Mouse (Mus musculus): ENCODE measurements around the gene Tent4b. TPM values are rescaled to one million over a fixed set of nuclear protein-coding genes. Genes with fewer than 3 reads are reported as not detected.

Gene Tent4b
- polyA plus RNA-seq, 1 experiment: 8.4 TPM

- H3K4me3 ChIP-seq (ENCODE audit: insufficient read depth, poor library complexity, severe bottlenecking): no peak overlapping the region
- no peaks in the 10 kb centered on the region for H3K79me3 ChIP-seq (ENCODE audit: low read depth)
- no peak for TF ChIP-seq MAX (IDR thresholded peaks at IDR 0.05)
- TF ChIP-seq FOSL1 (IDR thresholded peaks at IDR 0.05; ENCODE audit: insufficient read depth, low read length, poor library complexity, severe bottlenecking): no peak
- no peak for TF ChIP-seq CTCF (IDR thresholded peaks at IDR 0.05; ENCODE audit: control insufficient read depth, insufficient read depth, insufficient read length)
- no peak for TF ChIP-seq USF1 (IDR thresholded peaks at IDR 0.05; ENCODE audit: low read depth)
- TF ChIP-seq MYOG (IDR thresholded peaks at IDR 0.05; ENCODE audit: control insufficient read depth, extremely low read depth, insufficient read length): no peak
- no peak for TF ChIP-seq CEBPB (IDR thresholded peaks at IDR 0.05; ENCODE audit: low read depth)
- TF ChIP-seq MYOD1 (IDR thresholded peaks at IDR 0.05; ENCODE audit: control insufficient read depth, insufficient read length, low read depth): no peak
- no peaks in the 10 kb centered on the region for H3K79me2 ChIP-seq (ENCODE audit: control insufficient read depth, insufficient read depth)
- no peaks in the 10 kb centered on the region for H3K27me3 ChIP-seq (ENCODE audit: control insufficient read depth, insufficient read depth, insufficient read length)
- no peak overlapping the region for H3ac ChIP-seq (ENCODE audit: control insufficient read depth, insufficient read length, low read depth)
- no peaks in the 10 kb centered on the region for H3K36me3 ChIP-seq (ENCODE audit: control insufficient read depth, insufficient read depth)
These were observed 15.9 kb upstream of the Tent4b start for GRCm38 (mm10) chr8:88183121-88183520.

DNA sequence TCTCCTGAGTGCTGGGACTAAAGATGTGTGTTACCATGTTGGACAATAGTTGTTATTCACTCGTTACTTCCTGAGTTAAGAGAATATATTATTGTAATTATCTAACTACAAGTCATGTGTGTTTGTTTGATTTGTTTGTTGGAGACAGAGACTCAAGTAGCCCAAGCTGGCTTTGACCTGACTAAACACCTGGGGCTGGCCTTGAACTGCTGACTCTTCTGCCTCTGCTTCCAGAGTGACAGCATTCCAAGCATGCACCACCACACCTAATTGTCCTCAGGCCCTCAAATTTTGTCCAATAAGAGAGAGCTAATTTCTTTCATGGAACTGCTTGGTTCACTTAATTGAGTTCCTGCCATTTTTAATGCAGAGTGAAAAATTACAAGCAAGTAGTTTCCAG lies 14.1 kb upstream of the Tent4b start:
- Histone ChIP-seq H3K27me3 (ENCODE audit: control insufficient read depth, insufficient read depth, insufficient read length) (peaks cover 2% of the 10 kb centered on the region), H3K79me3 (ENCODE audit: low read depth) (no peaks in the 10 kb centered on the region), H3K4me3 (ENCODE audit: insufficient read depth, poor library complexity, severe bottlenecking) (no peak overlapping the region), H3ac (ENCODE audit: control insufficient read depth, insufficient read length, low read depth) (no peak overlapping the region), H3K79me2 (ENCODE audit: control insufficient read depth, insufficient read depth) (no peaks in the 10 kb centered on the region), H3K36me3 (ENCODE audit: control insufficient read depth, insufficient read depth) (no peaks in the 10 kb centered on the region)
- no peak for TF ChIP-seq MYOD1 (IDR thresholded peaks at IDR 0.05; ENCODE audit: control insufficient read depth, insufficient read length, low read depth)
- no peak for TF ChIP-seq MYOG (IDR thresholded peaks at IDR 0.05; ENCODE audit: control insufficient read depth, extremely low read depth, insufficient read length)
- no peak for TF ChIP-seq FOSL1 (IDR thresholded peaks at IDR 0.05; ENCODE audit: insufficient read depth, low read length, poor library complexity, severe bottlenecking)
- no peak for TF ChIP-seq CEBPB (IDR thresholded peaks at IDR 0.05; ENCODE audit: low read depth)
- TF ChIP-seq USF1 (IDR thresholded peaks at IDR 0.05; ENCODE audit: low read depth): no peak
- no peak for TF ChIP-seq CTCF (IDR thresholded peaks at IDR 0.05; ENCODE audit: control insufficient read depth, insufficient read depth, insufficient read length)
- TF ChIP-seq MAX (IDR thresholded peaks at IDR 0.05): no peak

GRCm38 (mm10) chr8:88185716-88186115 lies 13.3 kb upstream of the Tent4b start:
- Histone ChIP-seq H3K79me2 (ENCODE audit: control insufficient read depth, insufficient read depth) (no peaks in the 10 kb centered on the region), H3ac (ENCODE audit: control insufficient read depth, insufficient read length, low read depth) (no peak overlapping the region), H3K4me3 (ENCODE audit: insufficient read depth, poor library complexity, severe bottlenecking) (no peak overlapping the region), H3K36me3 (ENCODE audit: control insufficient read depth, insufficient read depth) (no peaks in the 10 kb centered on the region), H3K27me3 (ENCODE audit: control insufficient read depth, insufficient read depth, insufficient read length) (peaks cover 4% of the 10 kb centered on the region), H3K79me3 (ENCODE audit: low read depth) (no peaks in the 10 kb centered on the region)
- TF ChIP-seq FOSL1 (IDR thresholded peaks at IDR 0.05; ENCODE audit: insufficient read depth, low read length, poor library complexity, severe bottlenecking): no peak
- TF ChIP-seq CTCF (IDR thresholded peaks at IDR 0.05; ENCODE audit: control insufficient read depth, insufficient read depth, insufficient read length): no peak
- no peak for TF ChIP-seq MYOD1 (IDR thresholded peaks at IDR 0.05; ENCODE audit: control insufficient read depth, insufficient read length, low read depth)
- TF ChIP-seq MYOG (IDR thresholded peaks at IDR 0.05; ENCODE audit: control insufficient read depth, extremely low read depth, insufficient read length): no peak
- TF ChIP-seq USF1 (IDR thresholded peaks at IDR 0.05; ENCODE audit: low read depth): no peak

DNA sequence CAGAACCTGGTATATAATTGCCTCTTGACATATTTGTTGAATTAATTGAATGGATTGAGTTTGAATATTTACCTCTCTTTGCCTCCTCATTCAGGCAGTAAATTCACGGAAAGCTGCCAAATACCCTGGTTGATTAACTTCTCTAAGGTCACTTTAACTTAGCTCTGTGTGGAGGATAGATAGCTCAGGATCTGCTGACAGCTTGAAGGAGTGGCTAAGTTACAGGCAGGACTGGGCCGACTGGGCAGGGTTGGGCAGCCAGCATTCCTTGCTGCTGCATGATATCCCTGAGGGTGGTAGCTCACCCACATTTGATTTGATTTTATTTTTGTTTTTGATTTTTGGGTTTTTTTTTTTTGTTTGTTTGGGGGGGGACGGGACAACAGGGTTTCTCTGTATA lies 1.7 kb upstream of the Tent4b start:
- no peak overlapping the region for H3K4me3 ChIP-seq (ENCODE audit: insufficient read depth, poor library complexity, severe bottlenecking)
- peaks cover 4% of the 10 kb centered on the region for H3K36me3 ChIP-seq (ENCODE audit: control insufficient read depth, insufficient read depth)
- TF ChIP-seq MYOG (IDR thresholded peaks at IDR 0.05; ENCODE audit: control insufficient read depth, extremely low read depth, insufficient read length): no peak
- TF ChIP-seq USF1 (IDR thresholded peaks at IDR 0.05; ENCODE audit: low read depth): no peak
- TF ChIP-seq MAX (IDR thresholded peaks at IDR 0.05): no peak
- TF ChIP-seq CEBPB (IDR thresholded peaks at IDR 0.05; ENCODE audit: low read depth): no peak
- TF ChIP-seq FOSL1 (IDR thresholded peaks at IDR 0.05; ENCODE audit: insufficient read depth, low read length, poor library complexity, severe bottlenecking): no peak
- no peak for TF ChIP-seq MYOD1 (IDR thresholded peaks at IDR 0.05; ENCODE audit: control insufficient read depth, insufficient read length, low read depth)
- TF ChIP-seq CTCF (IDR thresholded peaks at IDR 0.05; ENCODE audit: control insufficient read depth, insufficient read depth, insufficient read length): no peak
- no peak overlapping the region for H3ac ChIP-seq (ENCODE audit: control insufficient read depth, insufficient read length, low read depth)
- H3K79me2 ChIP-seq (ENCODE audit: control insufficient read depth, insufficient read depth): peaks cover 27% of the 10 kb centered on the region
- peaks cover 17% of the 10 kb centered on the region for H3K79me3 ChIP-seq (ENCODE audit: low read depth)
- peaks cover 8% of the 10 kb centered on the region for H3K27me3 ChIP-seq (ENCODE audit: control insufficient read depth, insufficient read depth, insufficient read length)

- peaks cover 4% of the 10 kb centered on the region for H3K36me3 ChIP-seq (ENCODE audit: control insufficient read depth, insufficient read depth)
- no peak for TF ChIP-seq CTCF (IDR thresholded peaks at IDR 0.05; ENCODE audit: control insufficient read depth, insufficient read depth, insufficient read length)
- TF ChIP-seq MAX (IDR thresholded peaks at IDR 0.05): no peak
- no peak for TF ChIP-seq USF1 (IDR thresholded peaks at IDR 0.05; ENCODE audit: low read depth)
- TF ChIP-seq MYOG (IDR thresholded peaks at IDR 0.05; ENCODE audit: control insufficient read depth, extremely low read depth, insufficient read length): no peak
- no peak for TF ChIP-seq MYOD1 (IDR thresholded peaks at IDR 0.05; ENCODE audit: control insufficient read depth, insufficient read length, low read depth)
- no peak for TF ChIP-seq CEBPB (IDR thresholded peaks at IDR 0.05; ENCODE audit: low read depth)
- TF ChIP-seq FOSL1 (IDR thresholded peaks at IDR 0.05; ENCODE audit: insufficient read depth, low read length, poor library complexity, severe bottlenecking): no peak
- H3K27me3 ChIP-seq (ENCODE audit: control insufficient read depth, insufficient read depth, insufficient read length): peaks cover 7% of the 10 kb centered on the region
- peak overlapping the region; percentile 57 for H3K4me3 ChIP-seq (ENCODE audit: insufficient read depth, poor library complexity, severe bottlenecking)
- peak overlapping the region; percentile 90 for H3ac ChIP-seq (ENCODE audit: control insufficient read depth, insufficient read length, low read depth)
- H3K79me2 ChIP-seq (ENCODE audit: control insufficient read depth, insufficient read depth): peaks cover 39% of the 10 kb centered on the region
- H3K79me3 ChIP-seq (ENCODE audit: low read depth): peaks cover 24% of the 10 kb centered on the region
These were observed 465 bp upstream of the Tent4b start for GRCm38 (mm10) chr8:88198551-88198944.

Measured in C2C12 (cell line).